Mouse (Mus musculus) liver (tissue): ENCODE results near the gene Olfr378.

ENCODE experiments used
- DNase-seq: peaks from one replicate; pipeline ENCODE4 v3.0.0-alpha.2; 2020; ENCODE audit warnings: mixed read lengths

Gene Olfr378

DNA sequence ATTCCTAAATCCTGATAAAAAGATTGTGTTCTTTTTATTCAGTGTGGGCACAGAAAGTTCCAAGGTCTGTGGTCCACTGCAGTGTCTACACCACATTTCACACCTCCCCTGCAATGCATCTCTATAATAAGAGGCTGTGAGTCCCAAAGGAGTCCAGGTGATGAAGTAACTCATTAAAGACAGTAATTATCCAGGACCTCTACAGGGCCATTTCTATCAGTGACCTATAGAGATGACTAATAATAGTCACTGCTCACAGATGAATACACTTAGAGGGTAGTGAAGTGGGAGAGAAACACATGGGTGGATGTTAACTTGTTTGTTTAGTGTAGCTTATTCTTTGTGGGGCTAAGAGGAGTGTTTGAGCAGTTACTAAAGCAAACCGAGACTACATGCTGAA lies at the start of gene Olfr378:
Gene Olfr378, minus strand, starts transcription at position 101 of the 400 bp plus-strand sequence.
- no peak for DNase-seq

DNA sequence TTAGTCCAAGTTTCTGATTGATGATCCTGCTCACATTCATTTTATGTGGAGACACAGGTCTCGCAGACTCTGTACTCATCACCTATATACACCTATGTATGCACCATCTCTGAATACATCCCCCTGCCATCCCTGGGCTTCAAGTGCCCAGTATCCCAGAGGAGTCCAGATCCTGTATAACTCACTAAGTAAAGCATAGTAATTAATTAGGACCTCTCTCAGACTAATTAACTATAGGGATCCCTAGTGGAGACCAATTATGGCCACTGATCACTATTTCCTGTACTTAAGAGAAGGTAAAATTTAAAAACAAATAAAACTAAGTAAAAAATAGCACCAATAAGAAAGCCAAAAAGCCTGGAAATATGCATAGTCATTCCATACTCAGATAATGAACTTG lies 29.1 kb upstream of the Olfr378 start, which contains the start of gene Olfr380:
Gene Olfr380, minus strand, starts transcription at position 101 of the 400 bp plus-strand sequence.
- DNase-seq, result no peak

DNA sequence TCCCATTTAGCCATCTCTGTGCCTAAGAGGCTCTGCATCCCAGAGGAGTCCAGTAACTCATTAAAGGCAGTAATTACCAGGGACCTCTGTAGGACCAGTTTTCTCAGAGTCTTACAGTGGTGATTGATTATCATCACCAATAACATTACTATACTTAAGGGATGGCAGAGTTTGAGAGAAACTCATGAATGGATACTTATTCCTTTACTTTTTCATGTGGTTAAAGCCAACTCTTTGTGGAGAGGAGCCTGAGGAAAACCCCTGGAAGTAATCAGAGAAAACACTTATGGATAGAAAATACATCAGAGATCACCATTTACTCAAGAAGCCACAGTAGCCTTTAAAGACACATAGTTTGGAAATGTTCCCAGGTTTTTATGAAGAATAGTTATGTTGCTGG lies 28.8 kb downstream of the Olfr378 start, which contains the start of gene Olfr1:
Gene Olfr1, minus strand, starts transcription at position 101 of the 400 bp plus-strand sequence.
- DNase-seq, result no peak

DNA sequence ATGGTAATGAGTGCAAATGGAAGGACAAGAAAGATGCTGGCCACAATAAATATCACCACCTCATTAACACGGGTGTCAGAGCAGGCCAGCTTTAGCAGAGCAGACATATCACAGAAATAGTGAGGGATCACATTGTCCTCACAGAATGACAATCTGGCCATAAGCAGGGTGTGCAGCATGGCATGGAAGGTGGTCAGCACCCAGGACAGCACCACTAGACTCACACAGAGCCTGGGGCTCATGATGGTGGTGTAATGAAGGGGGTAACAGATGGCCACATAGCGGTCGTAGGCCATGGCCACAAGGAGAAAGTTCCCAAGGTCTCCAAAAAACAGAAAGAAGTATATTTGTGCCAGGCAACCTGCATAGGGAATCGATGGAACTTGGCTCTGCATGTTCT lies 32.9 kb downstream of the Olfr378 start:
- DNase-seq, result no peak
